Mouse (Mus musculus): ENCODE data around the gene Pcp4l1. TPM values are rescaled to one million over a fixed set of nuclear protein-coding genes. Genes with fewer than 3 reads are reported as not detected.

The Pcp4l1 gene
- total and polyA plus RNA-seq, 2 experiments from 2014 or later: 22.1 to 24.1 TPM

DNA sequence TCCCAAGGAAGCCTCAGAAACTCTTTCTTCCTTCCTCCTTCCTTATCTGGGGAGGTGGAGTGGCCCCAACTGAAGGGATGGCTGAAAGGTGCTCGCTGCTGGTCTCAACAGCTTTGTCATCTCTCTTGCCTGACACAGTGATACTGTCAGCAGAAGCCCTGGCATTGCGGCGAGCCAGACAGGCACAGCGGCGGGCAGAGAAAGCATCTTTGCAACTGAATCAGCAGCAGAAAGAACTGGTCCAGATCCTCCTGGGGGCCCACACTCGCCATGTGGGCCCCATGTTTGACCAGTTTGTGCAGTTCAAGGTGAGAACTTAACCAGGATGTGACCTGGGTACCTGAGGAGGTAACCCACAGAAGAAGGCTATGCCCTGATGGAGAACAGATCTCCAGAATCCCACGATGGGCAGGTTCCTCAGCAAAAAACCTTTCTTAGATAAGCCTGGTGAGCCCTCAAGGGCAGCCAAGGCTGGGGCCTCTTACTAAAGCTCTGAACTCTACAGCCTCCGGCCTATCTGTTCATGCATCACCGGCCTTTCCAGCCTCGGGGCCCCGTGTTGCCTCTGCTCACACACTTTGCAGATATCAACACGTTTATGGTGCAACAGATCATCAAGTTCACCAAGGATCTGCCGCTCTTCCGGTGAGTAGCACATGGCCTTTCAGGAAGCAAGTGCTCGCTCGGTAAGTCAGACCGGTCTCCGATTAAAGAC is 20.3 kb upstream of the Pcp4l1 start:
- DNase-seq (ENCODE audit: low spot score): no peak
- 90% methylated on average over 18 of the region's 18 CpGs for WGBS
- Histone ChIP-seq H3K36me3 (ENCODE audit: insufficient read depth, low read length) (peaks cover 26% of the 10 kb centered on the region; the same call in 1 of the 2 replicates), H3K4me1 (ENCODE audit: insufficient read depth, low read length) (peaks cover 5% of the 10 kb centered on the region), H3K9ac (replicated peaks; ENCODE audit: low read length, poor library complexity, severe bottlenecking) (no peak overlapping the region), H3K4me2 (ENCODE audit: low read depth, low read length, poor library complexity, severe bottlenecking) (no peak overlapping the region), H3K27ac (ENCODE audit: low read depth, low read length) (no peak overlapping the region), H3K9me3 (ENCODE audit: low read length) (no peaks in the 10 kb centered on the region), H3K27me3 (ENCODE audit: insufficient read depth, low read length) (no peaks in the 10 kb centered on the region), H3K4me3 (ENCODE audit: low read depth, low read length) (no peak overlapping the region)
- no peak for ATAC-seq (ENCODE audit: low FRiP score)
- no peak for TF ChIP-seq CTCF (IDR thresholded peaks at IDR 0.05)

DNA sequence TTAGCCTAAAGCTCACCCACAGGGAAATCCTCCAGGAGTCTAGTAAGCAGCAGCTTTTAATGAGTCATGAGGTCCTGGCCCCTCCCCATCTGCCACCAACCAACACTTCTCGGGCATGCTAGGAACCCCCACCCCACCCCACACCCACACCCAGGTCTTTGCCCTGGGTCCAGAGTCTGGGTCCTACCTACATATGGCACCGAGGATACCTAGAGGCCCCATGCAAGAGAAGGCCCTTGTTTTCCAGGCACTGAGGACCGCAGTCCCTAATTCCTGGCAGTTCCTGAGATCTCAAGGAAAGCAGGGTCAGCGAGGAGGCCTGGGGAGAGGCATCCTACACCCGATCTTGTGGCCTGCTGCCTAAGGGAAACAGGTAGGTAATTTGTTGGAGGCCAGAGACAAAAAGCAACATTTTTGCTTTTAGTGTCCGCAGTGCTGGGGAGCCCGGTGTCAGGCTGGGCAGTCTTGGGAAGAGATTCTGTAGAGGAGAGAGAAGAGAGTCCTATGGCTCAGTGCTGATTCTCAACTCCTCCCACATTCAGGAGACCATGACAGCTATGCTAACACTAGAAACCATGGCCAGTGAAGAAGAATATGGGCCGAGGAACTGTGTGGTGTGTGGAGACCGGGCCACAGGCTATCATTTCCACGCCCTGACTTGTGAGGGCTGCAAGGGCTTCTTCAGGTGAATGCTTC is 17.9 kb upstream of the Pcp4l1 start, which contains the start of gene Nr1i3:
Gene Nr1i3, plus strand, starts transcription at position 170 of the 696 bp plus-strand sequence.
- ATAC-seq (ENCODE audit: low FRiP score) (no peak), DNase-seq (ENCODE audit: low spot score) (no peak)
- 66% methylated on average over 10 of the region's 10 CpGs for WGBS
- Histone ChIP-seq H3K9me3 (ENCODE audit: low read length) (no peaks in the 10 kb centered on the region), H3K27ac (ENCODE audit: low read depth, low read length) (no peak within 1 kb of the TSS), H3K9ac (replicated peaks; ENCODE audit: low read length, poor library complexity, severe bottlenecking) (no peak within 1 kb of the TSS), H3K36me3 (ENCODE audit: insufficient read depth, low read length) (peaks cover 13% of the 10 kb centered on the region; the same call in 1 of the 2 replicates), H3K4me1 (ENCODE audit: insufficient read depth, low read length) (no peaks in the 10 kb centered on the region), H3K4me3 (ENCODE audit: low read depth, low read length) (no peak within 1 kb of the TSS), H3K27me3 (ENCODE audit: insufficient read depth, low read length) (no peaks in the 10 kb centered on the region), H3K4me2 (ENCODE audit: low read depth, low read length, poor library complexity, severe bottlenecking) (no peak within 1 kb of the TSS)
- no peak for TF ChIP-seq CTCF (IDR thresholded peaks at IDR 0.05)

DNA sequence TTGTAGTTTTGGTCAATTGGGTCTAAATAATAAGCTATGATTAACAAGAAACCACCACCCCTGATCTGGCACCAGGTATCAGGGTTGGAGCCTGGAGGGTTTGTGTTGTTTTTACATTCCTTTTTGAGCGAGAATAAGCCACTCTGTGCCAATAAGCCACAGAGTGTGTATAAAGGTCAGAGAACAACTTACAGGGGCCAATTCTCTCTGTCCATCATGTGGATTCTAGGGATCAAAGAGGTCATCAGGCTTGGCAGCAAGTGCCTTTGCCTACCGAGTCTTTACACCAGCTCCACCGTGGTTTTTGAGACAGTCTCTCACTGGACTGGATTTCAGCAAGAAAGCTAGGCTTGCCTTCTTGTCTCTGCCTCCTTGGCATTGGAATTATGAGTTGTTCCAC is 16.8 kb upstream of the Pcp4l1 start:
- ATAC-seq (ENCODE audit: low FRiP score) (no peak), DNase-seq (ENCODE audit: low spot score) (no peak)
- H3K4me2 ChIP-seq (ENCODE audit: low read depth, low read length, poor library complexity, severe bottlenecking): no peak overlapping the region
- no peaks in the 10 kb centered on the region for H3K4me1 ChIP-seq (ENCODE audit: insufficient read depth, low read length)
- no peak overlapping the region for H3K9ac ChIP-seq (replicated peaks; ENCODE audit: low read length, poor library complexity, severe bottlenecking)
- no peak overlapping the region for H3K27ac ChIP-seq (ENCODE audit: low read depth, low read length)
- 39% methylated on average over 3 of the region's 3 CpGs for WGBS
- no peak for TF ChIP-seq CTCF (IDR thresholded peaks at IDR 0.05)
- peaks cover 4% of the 10 kb centered on the region; the same call in 1 of the 2 replicates for H3K36me3 ChIP-seq (ENCODE audit: insufficient read depth, low read length)
- H3K9me3 ChIP-seq (ENCODE audit: low read length): no peaks in the 10 kb centered on the region
- no peaks in the 10 kb centered on the region for H3K27me3 ChIP-seq (ENCODE audit: insufficient read depth, low read length)
- no peak overlapping the region for H3K4me3 ChIP-seq (ENCODE audit: low read depth, low read length)

DNA sequence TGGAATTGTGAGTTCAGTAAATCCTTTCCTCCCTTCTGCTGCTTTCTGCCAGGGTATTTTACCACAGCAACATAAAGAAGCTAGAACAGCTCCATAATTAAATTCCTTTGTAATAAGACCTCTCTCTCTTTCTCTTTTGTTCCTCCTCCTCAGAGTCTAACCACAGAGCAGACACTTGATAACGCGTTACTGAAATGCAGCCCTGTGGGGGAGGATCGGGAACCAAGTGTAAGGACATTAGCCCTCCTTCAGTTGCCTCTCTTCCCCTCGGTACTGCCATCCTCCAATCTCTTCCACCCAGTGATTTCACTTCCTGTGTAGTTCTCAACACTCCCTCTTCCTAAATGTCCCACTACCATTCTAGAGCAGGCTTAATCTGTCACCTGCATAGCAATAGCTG is 13.3 kb upstream of the Pcp4l1 start:
- Histone ChIP-seq H3K4me1 (ENCODE audit: insufficient read depth, low read length) (no peaks in the 10 kb centered on the region), H3K9me3 (ENCODE audit: low read length) (no peaks in the 10 kb centered on the region), H3K9ac (replicated peaks; ENCODE audit: low read length, poor library complexity, severe bottlenecking) (no peak overlapping the region), H3K4me2 (ENCODE audit: low read depth, low read length, poor library complexity, severe bottlenecking) (no peak overlapping the region), H3K4me3 (ENCODE audit: low read depth, low read length) (no peak overlapping the region), H3K27me3 (ENCODE audit: insufficient read depth, low read length) (no peaks in the 10 kb centered on the region), H3K27ac (ENCODE audit: low read depth, low read length) (no peak overlapping the region), H3K36me3 (ENCODE audit: insufficient read depth, low read length) (no peaks in the 10 kb centered on the region)
- WGBS: 15% methylated on average over 4 of the region's 4 CpGs
- DNase-seq (ENCODE audit: low spot score) (no peak), ATAC-seq (ENCODE audit: low FRiP score) (no peak)
- no peak for TF ChIP-seq CTCF (IDR thresholded peaks at IDR 0.05)

DNA sequence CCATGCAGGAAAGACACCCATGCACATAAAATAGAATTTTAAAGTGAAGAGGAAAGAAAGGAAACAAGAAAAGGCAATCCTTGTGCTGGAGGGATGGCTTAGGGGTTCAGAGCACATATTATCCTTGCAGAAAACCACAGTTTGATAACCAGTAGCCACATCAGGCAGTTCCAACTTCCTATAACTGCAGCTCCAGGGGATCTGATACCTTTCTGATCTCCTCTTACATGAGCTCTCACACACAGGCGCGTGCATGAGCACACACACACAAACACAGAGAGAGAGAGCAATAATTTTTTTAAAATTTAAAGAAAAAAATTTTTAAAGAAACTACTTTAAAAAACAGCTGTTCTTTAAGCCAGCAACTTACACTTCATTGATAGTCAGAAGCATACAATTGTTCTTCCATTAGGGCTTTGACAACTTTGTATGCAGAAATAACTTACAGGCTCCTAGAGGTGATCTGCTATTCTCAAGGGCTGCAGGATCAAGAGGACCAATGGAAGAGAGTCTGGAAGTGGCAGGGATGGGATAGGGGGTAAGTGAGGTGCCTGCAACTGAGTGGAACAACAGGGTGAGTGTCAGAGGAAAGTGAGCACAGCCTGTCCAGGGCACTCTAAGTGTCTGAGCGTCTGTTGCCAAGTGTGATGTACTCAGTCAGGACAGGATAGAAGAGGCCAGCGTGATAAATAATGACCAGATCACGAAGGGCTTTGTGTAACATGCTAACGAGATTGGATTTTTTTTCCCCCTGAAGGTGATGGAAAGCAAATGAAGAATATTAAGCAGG is 9.8 kb upstream of the Pcp4l1 start:
- DNase-seq (ENCODE audit: low spot score): no peak
- no peak overlapping the region for H3K27ac ChIP-seq (ENCODE audit: low read depth, low read length)
- no peak for ATAC-seq (ENCODE audit: low FRiP score)
- no peak for TF ChIP-seq CTCF (IDR thresholded peaks at IDR 0.05)
- H3K9ac ChIP-seq (replicated peaks; ENCODE audit: low read length, poor library complexity, severe bottlenecking): no peak overlapping the region
- no peaks in the 10 kb centered on the region for H3K9me3 ChIP-seq (ENCODE audit: low read length)
- H3K27me3 ChIP-seq (ENCODE audit: insufficient read depth, low read length): no peaks in the 10 kb centered on the region
- WGBS: 64% methylated on average over 6 of the region's 6 CpGs
- H3K4me1 ChIP-seq (ENCODE audit: insufficient read depth, low read length): no peaks in the 10 kb centered on the region
- no peak overlapping the region for H3K4me2 ChIP-seq (ENCODE audit: low read depth, low read length, poor library complexity, severe bottlenecking)
- no peak overlapping the region for H3K4me3 ChIP-seq (ENCODE audit: low read depth, low read length)
- H3K36me3 ChIP-seq (ENCODE audit: insufficient read depth, low read length): no peaks in the 10 kb centered on the region
